Mouse (Mus musculus): ENCODE data around the gene Nbas. TPM values are rescaled to one million over a fixed set of nuclear protein-coding genes. Genes with fewer than 3 reads are reported as not detected.

Nbas gene
- 23.6 and 25.7 TPM in 2 replicates for polyA plus RNA-seq (2014; fragmentation: Nextera tagmentation; extraction: Ambion mirVana)

- 0 out of 2 replicates have a peak, but pooled peaks cover 4% of the 10 kb centered on the region for H3K27me3 ChIP-seq (replicated peaks; ENCODE audit: control insufficient read depth, insufficient read depth, low read length)
- H3K4me1 ChIP-seq (replicated peaks; ENCODE audit: control insufficient read depth, insufficient read depth, low read length) = peaks cover 5% of the 10 kb centered on the region
- no peaks in the 10 kb centered on the region for H3K9me3 ChIP-seq (ENCODE audit: control insufficient read depth, low read length)
- peak; percentile 95 for DNase-seq (ENCODE audit: low spot score)
- H3K4me2 ChIP-seq (ENCODE audit: low read length) = peak within 1 kb of the TSS; percentile 86
- H3K4me3 ChIP-seq (ENCODE audit: low read depth, low read length) = peak within 1 kb of the TSS; percentile 92
- H3K36me3 ChIP-seq (ENCODE audit: control insufficient read depth, insufficient read depth, low read length) = peaks cover 7% of the 10 kb centered on the region
- H3K9ac ChIP-seq (ENCODE audit: low read length) = peak within 1 kb of the TSS; percentile 81
- 4% methylated on average over 36 of the region's 38 CpGs for WGBS
- peak; percentile 91 for ATAC-seq (replicated peaks; ENCODE audit: low FRiP score, low TSS enrichment, low read depth)
- no peak within 1 kb of the TSS; the same call in 1 of the 2 replicates for H3K27ac ChIP-seq (ENCODE audit: low read depth)
Measured at GRCm38 (mm10) chr12:13268826-13269449, at the start of gene Nbas. TSS of gene Nbas (plus strand) at chr12:13269133.

GRCm38 (mm10) chr12:13242453-13242852 lies 26.5 kb upstream of the Nbas start:
- DNase-seq (ENCODE audit: low spot score) (no peak), ATAC-seq (replicated peaks; ENCODE audit: low FRiP score, low TSS enrichment, low read depth) (no peak)
- Histone ChIP-seq H3K27ac (ENCODE audit: low read depth) (no peak overlapping the region), H3K36me3 (ENCODE audit: control insufficient read depth, insufficient read depth, low read length) (peaks cover 78% of the 10 kb centered on the region), H3K27me3 (replicated peaks; ENCODE audit: control insufficient read depth, insufficient read depth, low read length) (no peaks in the 10 kb centered on the region), H3K9ac (ENCODE audit: low read length) (no peak overlapping the region), H3K4me2 (ENCODE audit: low read length) (no peak overlapping the region), H3K9me3 (ENCODE audit: control insufficient read depth, low read length) (no peaks in the 10 kb centered on the region), H3K4me1 (replicated peaks; ENCODE audit: control insufficient read depth, insufficient read depth, low read length) (peaks cover 2% of the 10 kb centered on the region), H3K4me3 (ENCODE audit: low read depth, low read length) (no peak overlapping the region)

GRCm38 (mm10) chr12:13248691-13249572 lies 20.0 kb upstream of the Nbas start, which contains the start of gene Ddx1:
TSS of gene Ddx1 (minus strand) at chr12:13249213.
- peak within 1 kb of the TSS; percentile 80 for H3K27ac ChIP-seq (ENCODE audit: low read depth)
- 2% methylated on average over 59 of the region's 59 CpGs for WGBS
- no peaks in the 10 kb centered on the region for H3K27me3 ChIP-seq (replicated peaks; ENCODE audit: control insufficient read depth, insufficient read depth, low read length)
- DNase-seq (ENCODE audit: low spot score) = peak; percentile 93
- peak within 1 kb of the TSS; percentile 66 for H3K4me3 ChIP-seq (ENCODE audit: low read depth, low read length)
- H3K9ac ChIP-seq (ENCODE audit: low read length) = peak within 1 kb of the TSS; percentile 80
- peaks cover 11% of the 10 kb centered on the region for H3K4me1 ChIP-seq (replicated peaks; ENCODE audit: control insufficient read depth, insufficient read depth, low read length)
- H3K4me2 ChIP-seq (ENCODE audit: low read length) = peak within 1 kb of the TSS; percentile 55
- peak; percentile 92 for ATAC-seq (replicated peaks; ENCODE audit: low FRiP score, low TSS enrichment, low read depth)
- no peaks in the 10 kb centered on the region for H3K9me3 ChIP-seq (ENCODE audit: control insufficient read depth, low read length)
- H3K36me3 ChIP-seq (ENCODE audit: control insufficient read depth, insufficient read depth, low read length) = peaks cover 22% of the 10 kb centered on the region

- Histone ChIP-seq H3K27me3 (replicated peaks; ENCODE audit: control insufficient read depth, insufficient read depth, low read length) (no peaks in the 10 kb centered on the region), H3K9ac (ENCODE audit: low read length) (no peak overlapping the region), H3K27ac (ENCODE audit: low read depth) (no peak overlapping the region), H3K4me1 (replicated peaks; ENCODE audit: control insufficient read depth, insufficient read depth, low read length) (peaks cover 11% of the 10 kb centered on the region), H3K4me2 (ENCODE audit: low read length) (peak overlapping the region; percentile 55), H3K36me3 (ENCODE audit: control insufficient read depth, insufficient read depth, low read length) (peaks cover 15% of the 10 kb centered on the region), H3K9me3 (ENCODE audit: control insufficient read depth, low read length) (no peaks in the 10 kb centered on the region), H3K4me3 (ENCODE audit: low read depth, low read length) (peak overlapping the region; percentile 66)
- DNase-seq (ENCODE audit: low spot score) (no peak), ATAC-seq (replicated peaks; ENCODE audit: low FRiP score, low TSS enrichment, low read depth) (peak; percentile 25; the same call in 1 of the 2 replicates)
- 82% methylated on average over 3 of the region's 3 CpGs for WGBS
Measured at GRCm38 (mm10) chr12:13249573-13249919, 19.4 kb upstream of the Nbas start.

- DNase-seq (ENCODE audit: low spot score) (no peak), ATAC-seq (replicated peaks; ENCODE audit: low FRiP score, low TSS enrichment, low read depth) (no peak)
- H3K4me3 ChIP-seq (ENCODE audit: low read depth, low read length) = no peak overlapping the region
- 34% methylated on average over 3 of the region's 3 CpGs for WGBS
- H3K27ac ChIP-seq (ENCODE audit: low read depth) = no peak overlapping the region
- H3K27me3 ChIP-seq (replicated peaks; ENCODE audit: control insufficient read depth, insufficient read depth, low read length) = no peaks in the 10 kb centered on the region
- no peaks in the 10 kb centered on the region for H3K36me3 ChIP-seq (ENCODE audit: control insufficient read depth, insufficient read depth, low read length)
- H3K9me3 ChIP-seq (ENCODE audit: control insufficient read depth, low read length) = no peaks in the 10 kb centered on the region
- no peak overlapping the region for H3K4me2 ChIP-seq (ENCODE audit: low read length)
- no peak overlapping the region for H3K9ac ChIP-seq (ENCODE audit: low read length)
- no peaks in the 10 kb centered on the region for H3K4me1 ChIP-seq (replicated peaks; ENCODE audit: control insufficient read depth, insufficient read depth, low read length)
Measured at GRCm38 (mm10) chr12:13255068-13255467, 13.9 kb upstream of the Nbas start.

GRCm38 (mm10) chr12:13255701-13256100 lies 13.2 kb upstream of the Nbas start:
- H3K36me3 ChIP-seq (ENCODE audit: control insufficient read depth, insufficient read depth, low read length) = no peaks in the 10 kb centered on the region
- H3K9me3 ChIP-seq (ENCODE audit: control insufficient read depth, low read length) = no peaks in the 10 kb centered on the region
- ATAC-seq (replicated peaks; ENCODE audit: low FRiP score, low TSS enrichment, low read depth) = no peak
- H3K9ac ChIP-seq (ENCODE audit: low read length) = no peak overlapping the region
- DNase-seq (ENCODE audit: low spot score) = no peak
- no peaks in the 10 kb centered on the region for H3K4me1 ChIP-seq (replicated peaks; ENCODE audit: control insufficient read depth, insufficient read depth, low read length)
- no peaks in the 10 kb centered on the region for H3K27me3 ChIP-seq (replicated peaks; ENCODE audit: control insufficient read depth, insufficient read depth, low read length)
- no peak overlapping the region for H3K27ac ChIP-seq (ENCODE audit: low read depth)
- no peak overlapping the region for H3K4me3 ChIP-seq (ENCODE audit: low read depth, low read length)
- no peak overlapping the region for H3K4me2 ChIP-seq (ENCODE audit: low read length)
- 53% methylated on average over 2 of the region's 2 CpGs for WGBS

- Histone ChIP-seq H3K27me3 (replicated peaks; ENCODE audit: control insufficient read depth, insufficient read depth, low read length) (0 out of 2 replicates have a peak, but pooled peaks cover 4% of the 10 kb centered on the region), H3K27ac (ENCODE audit: low read depth) (no peak overlapping the region; the same call in 1 of the 2 replicates), H3K9ac (ENCODE audit: low read length) (peak overlapping the region; percentile 81; the same call in 1 of the 2 replicates), H3K36me3 (ENCODE audit: control insufficient read depth, insufficient read depth, low read length) (peaks cover 4% of the 10 kb centered on the region), H3K4me1 (replicated peaks; ENCODE audit: control insufficient read depth, insufficient read depth, low read length) (peaks cover 5% of the 10 kb centered on the region), H3K9me3 (ENCODE audit: control insufficient read depth, low read length) (no peaks in the 10 kb centered on the region), H3K4me3 (ENCODE audit: low read depth, low read length) (peak overlapping the region; percentile 92), H3K4me2 (ENCODE audit: low read length) (peak overlapping the region; percentile 86)
- WGBS = 42% methylated on average over 3 of the region's 3 CpGs
- DNase-seq (ENCODE audit: low spot score) (no peak), ATAC-seq (replicated peaks; ENCODE audit: low FRiP score, low TSS enrichment, low read depth) (no peak)
Measured at GRCm38 (mm10) chr12:13268412-13268811, 521 bp upstream of the Nbas start.

GRCm38 (mm10) chr12:13269570-13270390 lies 847 bp downstream of the Nbas start:
- H3K36me3 ChIP-seq (ENCODE audit: control insufficient read depth, insufficient read depth, low read length) = peaks cover 16% of the 10 kb centered on the region
- DNase-seq (ENCODE audit: low spot score) (no peak), ATAC-seq (replicated peaks; ENCODE audit: low FRiP score, low TSS enrichment, low read depth) (peak; percentile 38; the same call in 1 of the 2 replicates)
- H3K27ac ChIP-seq (ENCODE audit: low read depth) = no peak overlapping the region
- H3K4me2 ChIP-seq (ENCODE audit: low read length) = peak overlapping the region; percentile 86
- 48% methylated on average over 16 of the region's 16 CpGs for WGBS
- H3K4me1 ChIP-seq (replicated peaks; ENCODE audit: control insufficient read depth, insufficient read depth, low read length) = peaks cover 5% of the 10 kb centered on the region
- H3K9ac ChIP-seq (ENCODE audit: low read length) = peak overlapping the region; percentile 81
- peak overlapping the region; percentile 92 for H3K4me3 ChIP-seq (ENCODE audit: low read depth, low read length)
- no peaks in the 10 kb centered on the region for H3K9me3 ChIP-seq (ENCODE audit: control insufficient read depth, low read length)
- 0 out of 2 replicates have a peak, but pooled peaks cover 4% of the 10 kb centered on the region for H3K27me3 ChIP-seq (replicated peaks; ENCODE audit: control insufficient read depth, insufficient read depth, low read length)

All from intestine, embryonic 14.5 days (tissue).